Mouse (Mus musculus) ES-Bruce4 (cell line): ENCODE results near the gene Agrn. TPM values are rescaled to one million over a fixed set of nuclear protein-coding genes. Genes with fewer than 3 reads are reported as not detected.

Experiments used
- H3K27ac ChIP-seq: 2 replicates; pipeline ENCODE4 v1.5.1; 2012; ENCODE audit warnings: low read length, inconsistent platforms; ENCODE audit not compliant: insufficient read depth
- H3K27me3 ChIP-seq: 2 replicates; pipeline ENCODE4 v1.6.1; 2012; ENCODE audit warnings: mild to moderate bottlenecking, low read length, inconsistent platforms; ENCODE audit not compliant: control insufficient read depth, poor library complexity, insufficient read depth, severe bottlenecking
- H3K36me3 ChIP-seq: 2 replicates; pipeline ENCODE4 v1.6.1; 2012; ENCODE audit warnings: inconsistent platforms, mild to moderate bottlenecking, low read length, moderate library complexity; ENCODE audit not compliant: control insufficient read depth, poor library complexity, insufficient read depth, severe bottlenecking
- H3K4me1 ChIP-seq: one replicate; pipeline ENCODE4 v1.8.1; 2011; ENCODE audit warnings: low read length; ENCODE audit not compliant: control insufficient read depth, insufficient read depth
- H3K4me3 ChIP-seq: 2 replicates; pipeline ENCODE4 v1.5.1; 2011; ENCODE audit warnings: low read depth, mild to moderate bottlenecking, low read length
- H3K9ac ChIP-seq: 2 replicates; pipeline ENCODE4 v1.6.1; 2012; ENCODE audit warnings: low read depth, mild to moderate bottlenecking, inconsistent platforms; ENCODE audit not compliant: poor library complexity, severe bottlenecking
- H3K9me3 ChIP-seq: replicated peaks from 2 replicates; pipeline ENCODE4 v1.6.1; 2012; ENCODE audit warnings: mild to moderate bottlenecking, low read length, inconsistent platforms; ENCODE audit not compliant: control insufficient read depth, poor library complexity, insufficient read depth, severe bottlenecking
- CTCF ChIP-seq: IDR thresholded peaks from one replicate; pipeline ENCODE4 v1.8.1; 2011; ENCODE audit warnings: low read depth, low read length
- EP300 ChIP-seq: IDR thresholded peaks from 2 replicates; pipeline ENCODE4 v1.6.1; 2011; ENCODE audit warnings: low read depth, low read length; ENCODE audit not compliant: insufficient read depth
- POLR2A ChIP-seq: IDR thresholded peaks from one replicate; pipeline ENCODE4 v1.8.1; 2011; ENCODE audit warnings: low read length; ENCODE audit not compliant: insufficient read depth
- polyA plus RNA-seq: library from polyadenylated mRNA; stranded (reverse); fragments of >200 nt; gene quantifications from 2 replicates; pipeline ENCODE4 v1.2.4, GENCODE M21; 2011; ENCODE audit warnings: low read depth; ENCODE audit not compliant: missing spikeins, insufficient read depth, insufficient read length

The Agrn gene
- polyA plus RNA-seq, 1 experiment, result 156 TPM

GRCm38 (mm10) chr4:156234021-156234501 is 36.8 kb upstream of the Agrn start:
- Histone ChIP-seq H3K4me1 (no peaks in the 10 kb centered on the region), H3K27ac (no peak overlapping the region), H3K9ac (peak overlapping the region; percentile 68), H3K4me3 (peak overlapping the region; percentile 82), H3K27me3 (no peaks in the 10 kb centered on the region), H3K9me3 (no peaks in the 10 kb centered on the region), H3K36me3 (peaks cover 16% of the 10 kb centered on the region)
- TF ChIP-seq CTCF, result no peak
- TF ChIP-seq EP300, result no peak
- no peak for TF ChIP-seq POLR2A

- peak overlapping the region; percentile 59 for H3K4me3 ChIP-seq
Observed at GRCm38 (mm10) chr4:156228393-156229024, 31.2 kb upstream of the Agrn start.

GRCm38 (mm10) chr4:156227752-156228392 is 30.6 kb upstream of the Agrn start:
- H3K9me3 ChIP-seq, result no peaks in the 10 kb centered on the region
- H3K4me1 ChIP-seq, result no peaks in the 10 kb centered on the region
- H3K9ac ChIP-seq, result peak overlapping the region; percentile 16; the same call in 1 of the 2 replicates
- no peaks in the 10 kb centered on the region for H3K36me3 ChIP-seq
- H3K27me3 ChIP-seq, result no peaks in the 10 kb centered on the region
- TF ChIP-seq CTCF (no peak), POLR2A (no peak), EP300 (no peak)
- no peak overlapping the region for H3K27ac ChIP-seq
- peak overlapping the region; percentile 59 for H3K4me3 ChIP-seq

More at GRCm38 (mm10) chr4:156228393-156229024, 31.2 kb upstream of the Agrn start:
- no peak overlapping the region for H3K27ac ChIP-seq
- TF ChIP-seq POLR2A (no peak), EP300 (no peak), CTCF (no peak)
- no peaks in the 10 kb centered on the region for H3K9me3 ChIP-seq
- H3K36me3 ChIP-seq, result no peaks in the 10 kb centered on the region
- H3K27me3 ChIP-seq, result no peaks in the 10 kb centered on the region
- H3K4me1 ChIP-seq, result no peaks in the 10 kb centered on the region
- peak overlapping the region; percentile 16; the same call in 1 of the 2 replicates for H3K9ac ChIP-seq

GRCm38 (mm10) chr4:156224276-156224675 is 27.0 kb upstream of the Agrn start:
- H3K27me3 ChIP-seq, result no peaks in the 10 kb centered on the region
- H3K27ac ChIP-seq, result no peak overlapping the region
- H3K9me3 ChIP-seq, result no peaks in the 10 kb centered on the region
- H3K4me1 ChIP-seq, result no peaks in the 10 kb centered on the region
- no peak overlapping the region for H3K4me3 ChIP-seq
- no peak for TF ChIP-seq EP300
- no peak for TF ChIP-seq POLR2A
- TF ChIP-seq CTCF, result no peak
- H3K36me3 ChIP-seq, result no peaks in the 10 kb centered on the region
- no peak overlapping the region for H3K9ac ChIP-seq

GRCm38 (mm10) chr4:156219936-156220335 is 22.6 kb upstream of the Agrn start:
- Histone ChIP-seq H3K9ac (no peak overlapping the region), H3K27ac (no peak overlapping the region), H3K4me3 (no peak overlapping the region), H3K4me1 (no peaks in the 10 kb centered on the region), H3K9me3 (no peaks in the 10 kb centered on the region), H3K27me3 (no peaks in the 10 kb centered on the region), H3K36me3 (no peaks in the 10 kb centered on the region)
- no peak for TF ChIP-seq POLR2A
- TF ChIP-seq CTCF, result no peak

GRCm38 (mm10) chr4:156217838-156218237 is 20.6 kb upstream of the Agrn start:
- no peak overlapping the region for H3K27ac ChIP-seq
- TF ChIP-seq POLR2A (no peak), CTCF (no peak), EP300 (no peak)
- H3K27me3 ChIP-seq, result no peaks in the 10 kb centered on the region
- H3K4me1 ChIP-seq, result no peaks in the 10 kb centered on the region
- no peak overlapping the region for H3K9ac ChIP-seq
- H3K9me3 ChIP-seq, result no peaks in the 10 kb centered on the region
- no peaks in the 10 kb centered on the region for H3K36me3 ChIP-seq
- no peak overlapping the region for H3K4me3 ChIP-seq
